Mouse (Mus musculus) frontal cortex, postnatal 25 days (tissue): ENCODE data around the gene Zfp109.
"Not testable (repeated sequence)": the region's sequence is repeated elsewhere in the genome, so short reads cannot be mapped to it uniquely, and the experiment has no call there.

Experiments
- DNase-seq, 2 experiments: peaks; one replicate each; pipeline ENCODE4 v3.0.0; 2022; ENCODE audit warnings: low spot score in 2 of 2

The Zfp109 gene

DNA sequence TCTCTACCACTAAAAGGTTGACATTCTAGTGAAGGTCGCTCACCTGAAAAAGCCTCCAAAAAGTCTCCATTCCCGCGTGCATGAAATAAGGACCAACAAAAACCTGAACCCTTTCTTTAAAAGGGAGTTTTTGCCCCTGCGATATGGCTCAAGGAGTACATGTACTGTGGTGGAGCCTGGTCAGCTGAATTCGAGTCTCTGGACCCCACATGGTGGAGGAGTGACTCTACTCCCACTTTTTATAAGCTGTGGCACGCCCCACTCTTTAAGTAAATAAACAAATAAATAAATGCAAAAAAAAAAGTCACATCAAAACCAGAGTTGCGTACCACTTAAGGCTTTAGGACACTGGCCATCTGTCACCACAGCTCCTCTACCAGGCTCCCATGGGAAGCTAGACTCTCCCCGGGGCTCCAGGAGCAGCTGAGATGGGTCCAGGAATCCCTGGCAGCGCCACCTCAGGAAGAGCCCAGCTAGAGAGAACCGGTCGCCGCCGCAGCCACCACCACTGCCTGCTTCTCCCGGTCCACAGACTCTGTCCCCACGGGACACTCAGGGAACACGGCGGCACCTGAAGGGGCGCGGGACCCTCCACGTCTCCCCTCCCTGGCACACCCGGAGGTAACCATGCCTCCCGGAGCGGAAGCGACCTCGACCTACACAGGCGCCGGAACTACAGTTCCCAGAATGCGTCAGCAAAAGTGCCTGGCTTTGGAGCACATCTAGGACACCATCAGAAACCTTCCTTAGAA is at the start of gene Zfp109:
Gene Zfp109, minus strand, starts transcription at position 521 of the 752 bp plus-strand sequence.
- DNase-seq: peak; percentile 42 to 62

GRCm38 (mm10) chr7:24286916-24287315 is 49.6 kb upstream of the Zfp109 start:
- DNase-seq: no peak

DNA sequence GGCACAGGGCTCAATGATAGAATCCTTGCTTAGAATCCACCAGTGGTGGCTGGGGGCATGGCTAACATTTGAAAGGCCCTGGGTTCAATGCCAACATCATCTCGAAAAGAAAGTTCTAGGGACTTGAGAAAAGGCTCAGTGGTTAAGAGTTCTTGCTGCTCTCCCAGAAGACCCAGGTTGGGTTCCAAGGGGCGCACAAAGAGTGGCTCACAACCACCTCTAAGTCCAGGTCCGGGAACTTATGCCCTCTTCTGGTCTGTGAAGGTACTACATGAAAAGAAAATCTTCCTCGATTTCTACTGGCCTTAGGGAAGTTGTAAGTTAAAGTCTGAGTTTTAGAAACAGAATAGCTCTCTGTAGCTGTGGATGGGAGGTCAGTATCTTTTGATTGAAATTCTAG is 48.7 kb upstream of the Zfp109 start:
- no peak for DNase-seq

- no peak for DNase-seq
Observed at GRCm38 (mm10) chr7:24280858-24281145, 43.4 kb upstream of the Zfp109 start.

- DNase-seq: no peak
Observed at GRCm38 (mm10) chr7:24280031-24280857, 42.9 kb upstream of the Zfp109 start.

DNA sequence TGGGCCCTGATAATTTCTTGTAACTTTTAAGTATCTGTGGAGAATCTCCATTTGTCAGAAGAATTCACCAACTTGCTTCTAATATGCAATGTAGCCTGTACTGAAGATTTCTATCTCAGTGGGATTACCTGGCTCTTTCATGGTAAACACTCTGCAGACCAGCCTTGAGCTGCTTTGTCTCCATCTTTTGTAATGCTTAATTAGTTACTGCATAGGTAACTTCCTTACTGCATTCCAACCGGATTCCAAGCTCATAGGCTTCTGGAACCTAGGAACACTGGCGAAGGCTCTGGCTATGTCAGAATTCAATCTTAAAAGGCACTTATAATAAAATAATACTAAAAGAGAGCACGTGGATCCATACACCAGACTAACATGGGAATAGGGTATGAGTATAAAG is 41.4 kb upstream of the Zfp109 start:
- not testable (repeated sequence) for DNase-seq

DNA sequence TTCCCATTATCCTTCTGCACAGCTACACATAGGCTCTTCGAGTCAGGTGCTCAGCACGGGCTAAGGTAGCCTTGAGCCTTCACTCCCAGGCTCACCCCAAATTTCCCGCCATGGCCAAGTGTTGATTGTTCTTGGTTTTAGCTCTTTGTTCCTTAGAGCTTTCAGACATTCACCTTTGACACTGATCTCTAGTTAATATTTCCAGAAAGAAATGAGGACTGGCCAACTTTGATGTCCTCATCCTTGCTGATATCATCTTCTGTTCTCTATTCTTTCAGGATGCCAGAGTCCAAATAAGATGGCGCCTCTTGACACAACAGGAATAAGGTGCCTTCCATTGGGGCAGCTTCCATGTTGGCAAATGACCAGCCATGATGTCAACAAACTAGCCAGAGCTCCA is 37.1 kb upstream of the Zfp109 start:
- DNase-seq: no peak

GRCm38 (mm10) chr7:24271191-24271590 is 33.8 kb upstream of the Zfp109 start:
- DNase-seq: no peak

- peak; percentile 57 to 68 for DNase-seq
Observed at GRCm38 (mm10) chr7:24270288-24270672, 32.9 kb upstream of the Zfp109 start, which contains the start of gene Zfp93. Gene Zfp93 (plus strand): TSS chr7:24270420.

DNA sequence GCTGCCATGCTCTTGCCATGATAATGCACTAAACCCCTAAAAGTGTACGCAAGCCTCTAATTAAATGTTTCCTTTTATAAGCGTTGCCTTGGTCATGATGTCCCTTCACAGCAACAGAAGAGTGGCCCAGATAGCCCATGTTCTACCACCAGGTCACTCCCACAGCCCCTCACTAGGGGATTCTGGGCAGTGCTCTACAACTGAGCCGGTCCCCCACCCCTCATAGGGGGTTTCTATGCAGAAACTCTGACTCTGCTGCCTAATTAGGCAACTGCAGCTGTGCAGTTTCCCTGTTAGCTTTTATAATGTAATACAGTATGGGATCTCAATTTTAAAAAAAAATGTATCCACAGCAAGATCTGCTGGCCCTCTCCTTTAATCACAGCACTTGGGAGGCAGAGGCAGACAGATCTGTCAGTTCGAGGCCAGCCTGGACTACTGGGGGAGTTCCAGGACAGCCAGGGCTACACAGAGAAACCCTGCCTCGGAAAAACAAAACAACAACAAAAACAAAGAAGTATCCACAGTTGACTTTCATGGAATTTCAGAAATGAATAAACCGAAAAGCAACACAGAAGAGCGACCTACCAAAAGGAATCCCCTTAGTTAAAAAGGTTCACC is 32.4 kb upstream of the Zfp109 start:
- no peak for DNase-seq

- no peak for DNase-seq
Observed at GRCm38 (mm10) chr7:24269256-24269655, 31.9 kb upstream of the Zfp109 start.

DNA sequence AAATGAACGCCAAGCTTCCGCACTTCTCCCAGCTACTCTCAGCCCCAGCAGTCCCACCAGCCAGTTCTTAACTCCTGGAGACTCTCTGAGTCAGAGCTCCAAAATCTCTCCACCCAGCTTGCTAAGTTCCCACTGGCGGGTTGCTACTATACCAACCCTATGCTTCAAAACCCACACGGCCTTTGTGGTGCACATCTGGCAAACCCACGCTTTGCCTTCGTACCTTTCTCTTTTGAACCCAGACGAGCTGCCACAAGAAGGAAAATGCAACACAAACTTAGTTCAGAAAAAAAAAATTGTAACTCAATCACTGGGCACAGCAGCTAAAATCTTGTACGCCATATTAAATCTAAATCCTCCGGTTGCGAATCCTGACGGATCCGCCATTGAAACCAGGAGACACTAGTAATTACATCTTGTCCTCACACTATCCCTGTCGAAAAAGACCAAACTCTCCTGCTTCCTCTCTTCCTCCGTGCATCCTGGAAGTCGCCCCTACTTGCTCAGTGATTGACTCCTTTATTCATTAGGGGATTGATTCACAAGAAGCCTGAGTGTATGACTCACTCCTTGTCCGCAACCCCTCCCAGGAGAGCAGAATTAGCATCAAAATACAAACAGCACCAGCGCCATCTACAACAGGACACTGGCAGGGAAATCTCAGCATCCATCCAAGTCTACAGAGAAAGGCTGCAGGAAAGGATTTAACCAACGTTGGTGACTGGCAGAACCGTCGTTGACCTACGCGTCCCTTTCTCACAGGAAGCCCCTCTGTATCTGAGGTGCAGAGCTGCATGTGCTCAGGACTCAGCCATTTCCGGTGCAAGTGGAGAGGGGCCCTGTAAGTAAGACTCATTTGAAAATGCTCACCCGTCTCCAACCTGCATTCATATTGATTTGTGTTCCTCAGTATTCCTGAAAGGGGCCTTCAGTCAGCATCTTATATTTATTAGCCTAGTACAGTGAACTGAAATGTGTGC is 31.1 kb upstream of the Zfp109 start:
- no peak for DNase-seq

DNA sequence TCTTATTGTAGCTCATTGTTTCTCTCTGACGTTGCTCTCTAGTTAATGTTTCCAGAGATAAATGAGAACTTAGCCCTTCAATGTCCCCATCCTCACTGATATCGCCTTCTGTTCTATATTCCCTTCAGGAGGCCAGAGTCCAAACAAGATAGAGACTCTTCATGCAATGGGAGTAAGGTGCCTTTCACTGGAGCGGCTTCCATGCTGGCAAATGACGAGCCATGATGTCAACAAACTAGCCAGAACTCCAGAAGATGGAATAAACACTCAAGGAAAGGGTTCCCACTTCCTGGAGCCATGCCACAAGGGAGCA is 22.6 kb upstream of the Zfp109 start:
- DNase-seq: no peak

- no peak for DNase-seq
Observed at GRCm38 (mm10) chr7:24259306-24259999, 22.1 kb upstream of the Zfp109 start.

DNA sequence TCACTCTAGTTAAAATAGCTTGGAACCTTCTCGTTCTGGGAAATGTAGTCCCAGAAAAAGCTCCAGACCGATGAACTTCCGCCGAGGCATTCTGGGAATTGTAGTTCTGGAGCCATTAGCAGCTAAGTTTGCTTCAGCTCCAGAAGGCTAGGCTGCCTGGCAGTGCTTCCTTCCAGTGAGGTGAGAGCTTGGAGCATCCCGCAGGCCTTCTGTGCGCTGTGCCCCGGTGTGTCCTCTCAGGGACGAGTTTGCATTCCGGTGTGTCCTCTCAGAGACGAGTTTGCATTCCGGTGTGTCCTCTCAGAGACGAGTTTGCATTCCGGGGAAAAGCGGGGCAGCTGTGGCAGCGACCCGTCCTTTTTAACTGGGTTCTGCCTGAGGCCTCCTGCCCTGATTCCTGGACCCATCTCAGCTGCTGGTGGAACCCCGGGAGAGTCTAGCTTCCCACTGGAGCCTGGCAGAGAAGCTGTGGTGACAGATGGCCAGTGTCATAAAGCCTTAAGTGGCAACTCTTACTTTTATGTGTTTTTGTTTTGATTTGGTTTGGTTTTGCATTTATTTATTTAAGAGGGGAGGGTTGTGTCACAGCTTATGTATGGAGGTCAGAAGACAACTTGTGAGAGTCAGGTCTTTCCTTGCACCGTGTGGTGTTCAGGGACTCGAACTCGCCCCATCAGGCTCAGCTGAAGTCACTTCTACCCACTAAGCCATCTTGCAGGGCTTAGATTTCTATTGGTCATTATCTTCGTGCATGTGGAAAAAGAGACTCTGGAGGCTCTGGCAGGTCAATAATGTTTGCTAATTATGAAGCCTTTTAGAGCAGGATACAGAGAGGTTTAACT is 17.5 kb upstream of the Zfp109 start, which contains the start of gene Zfp108:
Gene Zfp108, plus strand, starts transcription at position 162 of the 842 bp plus-strand sequence.
- peak; percentile 65 to 79 for DNase-seq

GRCm38 (mm10) chr7:24253779-24254615 is 16.6 kb upstream of the Zfp109 start:
- DNase-seq: no peak

- DNase-seq: no peak
Observed at GRCm38 (mm10) chr7:24211343-24211742, 26.0 kb downstream of the Zfp109 start, which contains the start of gene Zfp111. Gene Zfp111 (minus strand): TSS chr7:24211443.

GRCm38 (mm10) chr7:24210296-24210695 is 27.1 kb downstream of the Zfp109 start:
- DNase-seq: no peak

DNA sequence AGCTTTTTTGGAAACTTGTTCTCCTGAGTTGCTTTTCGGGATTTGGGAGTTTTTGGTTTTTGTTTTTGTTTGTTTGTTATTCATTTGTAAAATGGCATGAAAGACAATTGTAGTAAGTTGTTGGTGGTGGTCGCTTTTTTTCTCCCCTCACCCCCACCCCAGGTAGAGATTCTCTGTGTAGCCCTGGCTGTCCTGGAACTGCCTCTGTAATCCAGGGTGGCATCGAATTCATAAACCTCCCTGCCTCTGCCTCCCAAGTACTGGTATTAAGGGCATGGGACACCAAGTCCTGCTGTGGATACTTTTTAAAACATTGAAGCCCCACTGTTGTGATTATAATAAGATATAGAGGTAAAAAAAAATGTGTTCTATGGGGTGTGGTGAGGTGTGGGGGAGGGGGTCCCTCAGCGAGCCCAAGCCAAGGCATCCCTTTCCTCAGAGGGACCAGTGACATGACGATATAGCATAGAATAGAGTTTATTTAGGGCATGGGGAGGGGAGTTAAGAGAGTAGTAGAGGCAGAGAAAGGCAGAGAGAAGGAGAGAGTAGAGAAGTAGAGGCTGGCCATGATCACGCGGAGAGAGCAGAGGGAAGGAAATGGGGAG is 29.0 kb downstream of the Zfp109 start:
- DNase-seq: no peak
